Mouse (Mus musculus) heart, embryonic 13.5 days (tissue): ENCODE measurements around the gene 9130230L23Rik. TPM values are rescaled to one million over a fixed set of nuclear protein-coding genes. Genes with fewer than 3 reads are reported as not detected.

Experiments
- ATAC-seq: fragments of 200-750 bp; cut with Nextera tagmentation; 2 replicates; pipeline ENCODE4 v1.8.0; 2017; ENCODE audit warnings: moderate TSS enrichment; ENCODE audit not compliant: insufficient number of reproducible peaks, low FRiP score, low TSS enrichment; ENCODE audit errors: extremely low read depth
- H3K27ac ChIP-seq: fragments of 300-500 bp; sonication (generic); replicated peaks from 2 replicates; pipeline ENCODE4 v1.5.1; 2015; ENCODE audit warnings: moderate library complexity, mild to moderate bottlenecking, inconsistent platforms
- H3K27me3 ChIP-seq: fragments of 300-500 bp; sonication (generic); replicated peaks from 2 replicates; pipeline ENCODE4 v1.6.1; 2015; ENCODE audit warnings: mild to moderate bottlenecking, inconsistent platforms
- H3K36me3 ChIP-seq: fragments of 300-500 bp; sonication (generic); 2 replicates; pipeline ENCODE4 v1.6.1; 2015; ENCODE audit warnings: mild to moderate bottlenecking, inconsistent platforms
- H3K4me1 ChIP-seq: fragments of 300-500 bp; sonication (generic); 2 replicates; pipeline ENCODE4 v1.6.1; 2015; ENCODE audit warnings: inconsistent platforms
- H3K4me2 ChIP-seq: fragments of 300-500 bp; sonication (generic); 2 replicates; pipeline ENCODE4 v1.6.1; 2015; ENCODE audit warnings: inconsistent platforms, mild to moderate bottlenecking, moderate library complexity
- H3K4me3 ChIP-seq: fragments of 300-500 bp; sonication (generic); 2 replicates; pipeline ENCODE4 v1.5.1; 2015; ENCODE audit warnings: moderate library complexity, mild to moderate bottlenecking, inconsistent platforms
- H3K9ac ChIP-seq: fragments of 300-500 bp; sonication (generic); 2 replicates; pipeline ENCODE4 v1.6.1; 2015; ENCODE audit warnings: inconsistent platforms, mild to moderate bottlenecking, moderate library complexity
- H3K9me3 ChIP-seq: fragments of 300-500 bp; sonication (generic); 2 replicates; pipeline ENCODE4 v1.6.1; 2016; ENCODE audit warnings: inconsistent platforms
- WGBS: fragments of 180-500 bp; shearing (Covaris S2); methylation state at CpG from one replicate; pipeline ENCODE4 v1.1.7; 2015; ENCODE audit warnings: mixed read lengths; 5-methylcytosine and 5-hydroxymethylcytosine counted together
- polyA plus RNA-seq: library from polyadenylated mRNA; unstranded; fragments of >200 nt; fragmentation: Nextera tagmentation; extraction: Ambion mirVana; gene quantifications from 2 replicates; pipeline ENCODE4 v1.2.1, GENCODE M21; 2015

9130230L23Rik gene
- polyA plus RNA-seq: 0.20 TPM in 1 of 2 replicates, not detected in the other

- Histone ChIP-seq H3K4me3 (no peak within 1 kb of the TSS), H3K27ac (no peak within 1 kb of the TSS), H3K9ac (no peak within 1 kb of the TSS), H3K4me2 (peak within 1 kb of the TSS; percentile 25), H3K4me1 (peaks cover 16% of the 10 kb centered on the region), H3K27me3 (no peaks in the 10 kb centered on the region), H3K36me3 (no peaks in the 10 kb centered on the region), H3K9me3 (no peaks in the 10 kb centered on the region)
- no peak for ATAC-seq
- WGBS: 41% methylated on average over 14 of the region's 14 CpGs
Observed at GRCm38 (mm10) chr5:66004134-66004925, at the start of gene 9130230L23Rik. 9130230L23Rik (minus strand) TSS chr5:66004285.

GRCm38 (mm10) chr5:66052777-66053548, 48.9 kb upstream of the 9130230L23Rik start:
- no peak overlapping the region for H3K4me3 ChIP-seq
- no peaks in the 10 kb centered on the region for H3K9me3 ChIP-seq
- H3K9ac ChIP-seq: no peak overlapping the region
- no peak overlapping the region for H3K4me2 ChIP-seq
- no peaks in the 10 kb centered on the region for H3K36me3 ChIP-seq
- no peak overlapping the region for H3K27ac ChIP-seq
- no peaks in the 10 kb centered on the region for H3K27me3 ChIP-seq
- no peaks in the 10 kb centered on the region for H3K4me1 ChIP-seq
- 84% methylated on average over 20 of the region's 20 CpGs for WGBS
- ATAC-seq: no peak

GRCm38 (mm10) chr5:66050841-66051240, 46.8 kb upstream of the 9130230L23Rik start:
- no peak overlapping the region for H3K9ac ChIP-seq
- H3K9me3 ChIP-seq: no peaks in the 10 kb centered on the region
- H3K27ac ChIP-seq: no peak overlapping the region
- no peak overlapping the region for H3K4me3 ChIP-seq
- no peak overlapping the region for H3K4me2 ChIP-seq
- ATAC-seq: no peak
- WGBS: 76% methylated on average over 5 of the region's 5 CpGs
- no peaks in the 10 kb centered on the region for H3K36me3 ChIP-seq
- H3K4me1 ChIP-seq: no peaks in the 10 kb centered on the region
- no peaks in the 10 kb centered on the region for H3K27me3 ChIP-seq

- H3K9me3 ChIP-seq: no peaks in the 10 kb centered on the region
Observed at GRCm38 (mm10) chr5:66046356-66046755, 42.3 kb upstream of the 9130230L23Rik start.

GRCm38 (mm10) chr5:66043897-66044296, 39.8 kb upstream of the 9130230L23Rik start:
- Histone ChIP-seq H3K9ac (no peak overlapping the region), H3K4me3 (no peak overlapping the region), H3K27ac (no peak overlapping the region), H3K4me1 (no peaks in the 10 kb centered on the region), H3K27me3 (no peaks in the 10 kb centered on the region), H3K4me2 (no peak overlapping the region), H3K36me3 (no peaks in the 10 kb centered on the region), H3K9me3 (no peaks in the 10 kb centered on the region)
- no peak for ATAC-seq
- 68% methylated on average over 3 of the region's 3 CpGs for WGBS

More at GRCm38 (mm10) chr5:66046356-66046755, 42.3 kb upstream of the 9130230L23Rik start:
- WGBS: 37% methylated on average over 3 of the region's 3 CpGs
- Histone ChIP-seq H3K9ac (no peak overlapping the region), H3K4me3 (no peak overlapping the region), H3K36me3 (no peaks in the 10 kb centered on the region), H3K27me3 (no peaks in the 10 kb centered on the region), H3K4me1 (no peaks in the 10 kb centered on the region), H3K4me2 (no peak overlapping the region), H3K27ac (no peak overlapping the region)
- no peak for ATAC-seq

- no peaks in the 10 kb centered on the region for H3K36me3 ChIP-seq
- 52% methylated on average over 10 of the region's 10 CpGs for WGBS
- no peak overlapping the region for H3K9ac ChIP-seq
- H3K4me1 ChIP-seq: no peaks in the 10 kb centered on the region
- no peak for ATAC-seq
- no peaks in the 10 kb centered on the region for H3K27me3 ChIP-seq
- H3K9me3 ChIP-seq: no peaks in the 10 kb centered on the region
- no peak overlapping the region for H3K4me3 ChIP-seq
- no peak overlapping the region for H3K27ac ChIP-seq
- no peak overlapping the region for H3K4me2 ChIP-seq
Observed at GRCm38 (mm10) chr5:66042651-66043340, 38.7 kb upstream of the 9130230L23Rik start.

GRCm38 (mm10) chr5:66040744-66041279, 36.7 kb upstream of the 9130230L23Rik start:
- Histone ChIP-seq H3K36me3 (no peaks in the 10 kb centered on the region), H3K27me3 (no peaks in the 10 kb centered on the region), H3K27ac (no peak overlapping the region), H3K4me2 (no peak overlapping the region), H3K4me1 (peaks cover 8% of the 10 kb centered on the region; the same call in 1 of the 2 replicates), H3K9me3 (no peaks in the 10 kb centered on the region), H3K9ac (no peak overlapping the region), H3K4me3 (no peak overlapping the region)
- ATAC-seq: no peak
- 78% methylated on average over 7 of the region's 7 CpGs for WGBS

- ATAC-seq: no peak
Observed at GRCm38 (mm10) chr5:66039813-66040212, 35.7 kb upstream of the 9130230L23Rik start.

GRCm38 (mm10) chr5:66037066-66037465, 33.0 kb upstream of the 9130230L23Rik start:
- 61% methylated on average over 6 of the region's 6 CpGs for WGBS

More at GRCm38 (mm10) chr5:66039813-66040212, 35.7 kb upstream of the 9130230L23Rik start:
- Histone ChIP-seq H3K4me2 (no peak overlapping the region), H3K4me1 (peaks cover 9% of the 10 kb centered on the region; the same call in 1 of the 2 replicates), H3K27me3 (no peaks in the 10 kb centered on the region; the same call in 1 of the 2 replicates), H3K36me3 (no peaks in the 10 kb centered on the region), H3K9me3 (no peaks in the 10 kb centered on the region), H3K27ac (no peak overlapping the region), H3K9ac (no peak overlapping the region), H3K4me3 (no peak overlapping the region)
- 75% methylated on average over 2 of the region's 2 CpGs for WGBS

GRCm38 (mm10) chr5:66036440-66037054, 32.5 kb upstream of the 9130230L23Rik start:
- ATAC-seq: no peak
- WGBS: 44% methylated on average over 7 of the region's 7 CpGs

More at GRCm38 (mm10) chr5:66037066-66037465, 33.0 kb upstream of the 9130230L23Rik start:
- peaks cover 15% of the 10 kb centered on the region; the same call in 1 of the 2 replicates for H3K4me1 ChIP-seq
- no peaks in the 10 kb centered on the region for H3K36me3 ChIP-seq
- H3K27me3 ChIP-seq: peaks cover 5% of the 10 kb centered on the region; the same call in 1 of the 2 replicates
- no peak overlapping the region for H3K27ac ChIP-seq
- no peak overlapping the region for H3K4me3 ChIP-seq
- H3K9ac ChIP-seq: no peak overlapping the region
- no peak overlapping the region for H3K4me2 ChIP-seq
- ATAC-seq: no peak
- H3K9me3 ChIP-seq: no peaks in the 10 kb centered on the region

More at GRCm38 (mm10) chr5:66036440-66037054, 32.5 kb upstream of the 9130230L23Rik start:
- H3K4me3 ChIP-seq: no peak overlapping the region
- H3K9me3 ChIP-seq: no peaks in the 10 kb centered on the region
- no peak overlapping the region for H3K27ac ChIP-seq
- H3K36me3 ChIP-seq: no peaks in the 10 kb centered on the region
- H3K9ac ChIP-seq: no peak overlapping the region
- peaks cover 5% of the 10 kb centered on the region; the same call in 1 of the 2 replicates for H3K27me3 ChIP-seq
- H3K4me2 ChIP-seq: no peak overlapping the region
- peaks cover 15% of the 10 kb centered on the region; the same call in 1 of the 2 replicates for H3K4me1 ChIP-seq
